Mouse (Mus musculus) lung, adult 2 months (tissue): ENCODE results near the gene Zbtb17.

Experiments
- CTCF ChIP-seq: fragments of 200-500 bp; IDR thresholded peaks from 2 replicates; pipeline ENCODE4 v1.5.1; 2011; ENCODE audit warnings: mild to moderate bottlenecking, low read length, control low read depth; ENCODE audit not compliant: insufficient read depth
- POLR2A ChIP-seq: fragments of 200-500 bp; IDR thresholded peaks from 2 replicates; pipeline ENCODE4 v1.6.1; 2011; ENCODE audit warnings: low read depth, mild to moderate bottlenecking, control low read depth, low read length, borderline replicate concordance; ENCODE audit errors: extremely low read depth

GRCm38 (mm10) chr4:141505810-141506209 is 61.4 kb downstream of the Zbtb17 start:
- TF ChIP-seq CTCF = no peak
- TF ChIP-seq POLR2A = no peak
